Mouse (Mus musculus): Measurements from ENCODE around the gene Anp32a.

DNA sequence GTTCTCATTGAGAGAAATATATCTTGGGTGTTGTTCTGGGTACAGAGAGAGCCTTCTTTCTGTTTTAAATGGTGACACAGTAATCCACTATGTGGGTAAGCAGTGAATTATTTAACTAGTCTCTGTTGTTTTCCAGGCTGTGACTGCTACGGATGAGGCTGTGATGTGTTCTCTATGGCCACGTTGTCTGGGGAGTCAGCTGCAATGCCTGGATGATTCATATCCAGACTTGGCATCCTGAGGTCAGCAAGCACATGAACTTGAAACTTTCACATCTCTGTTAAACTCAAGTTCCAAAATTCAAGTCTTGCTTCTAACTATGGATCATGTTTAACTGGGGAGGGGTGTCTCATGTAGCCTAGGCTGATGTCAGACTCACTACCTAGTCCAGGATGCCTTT lies 53.1 kb downstream of the Anp32a start:
- no peak for TF ChIP-seq CTCF (IDR thresholded peaks at IDR 0.05; ENCODE audit: low read depth)
- TF ChIP-seq EP300 (IDR thresholded peaks at IDR 0.05; ENCODE audit: low read depth), result no peak

All from heart, postnatal 0 days (tissue).